Mouse (Mus musculus) testis, adult 2 months (tissue): ENCODE measurements around the gene Plekhg2. TPM values are rescaled to one million over a fixed set of nuclear protein-coding genes. Genes with fewer than 3 reads are reported as not detected.

Experiments used
- H3K27ac ChIP-seq: fragments of 200-500 bp; 2 replicates; pipeline ENCODE4 v1.5.1; 2012; ENCODE audit warnings: low read depth, low read length; ENCODE audit not compliant: control insufficient read depth, insufficient read depth
- H3K27me3 ChIP-seq: fragments of 200-500 bp; 2 replicates; pipeline ENCODE4 v1.6.1; 2012; ENCODE audit warnings: mild to moderate bottlenecking, low read length, moderate library complexity; ENCODE audit not compliant: control insufficient read depth, insufficient read depth
- H3K36me3 ChIP-seq: fragments of 200-500 bp; 2 replicates; pipeline ENCODE4 v1.6.1; 2012; ENCODE audit warnings: mild to moderate bottlenecking, low read length; ENCODE audit not compliant: control insufficient read depth, insufficient read depth
- H3K4me1 ChIP-seq: fragments of 200-500 bp; 2 replicates; pipeline ENCODE4 v1.6.1; 2012; ENCODE audit warnings: low read length; ENCODE audit not compliant: control insufficient read depth, insufficient read depth
- H3K4me3 ChIP-seq: fragments of 200-500 bp; 2 replicates; pipeline ENCODE4 v1.5.1; 2012; ENCODE audit warnings: low read depth, mild to moderate bottlenecking, low read length, moderate library complexity, mixed read lengths; ENCODE audit not compliant: control insufficient read depth
- CTCF ChIP-seq: fragments of 200-500 bp; IDR thresholded peaks from 2 replicates; pipeline ENCODE4 v1.5.1; 2012; ENCODE audit warnings: low read depth, mild to moderate bottlenecking, inconsistent platforms, low read length, moderate library complexity; ENCODE audit not compliant: control insufficient read depth, insufficient read depth, insufficient replicate concordance
- POLR2A ChIP-seq: fragments of 200-500 bp; IDR thresholded peaks from 2 replicates; pipeline ENCODE4 v1.6.1; 2012; ENCODE audit warnings: low read depth, mild to moderate bottlenecking, inconsistent platforms, low read length, moderate library complexity; ENCODE audit not compliant: control insufficient read depth
- polyA plus RNA-seq: library from polyadenylated mRNA; depleted of rRNA; stranded (reverse); fragments of >200 nt; gene quantifications from 2 replicates; pipeline ENCODE4 v1.2.3, GENCODE M21; 2012

The Plekhg2 gene
- polyA plus RNA-seq, 1 experiment: 20.1 TPM

DNA sequence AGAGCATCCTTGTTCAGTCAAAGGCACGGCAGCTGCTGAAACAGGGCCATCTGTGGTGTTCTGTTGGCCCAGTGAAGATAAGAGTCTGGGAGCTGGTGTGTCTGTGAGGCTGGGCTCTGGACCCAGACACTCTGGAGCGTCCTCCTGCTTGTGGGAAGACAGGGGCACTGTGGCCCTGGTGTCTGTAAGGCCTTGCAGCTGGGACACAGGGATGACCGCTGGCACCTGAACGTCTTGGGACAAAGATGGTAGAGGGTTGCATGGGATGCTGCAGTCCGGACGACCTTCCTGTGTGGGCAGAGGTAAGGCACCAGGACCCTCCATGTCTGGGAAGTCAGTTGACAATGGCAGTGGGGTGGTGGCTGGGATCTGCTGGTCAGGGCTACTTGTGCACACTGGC lies 12.1 kb downstream of the Plekhg2 start:
- Histone ChIP-seq H3K27ac (no peak overlapping the region), H3K4me1 (peaks cover 3% of the 10 kb centered on the region; the same call in 1 of the 2 replicates), H3K27me3 (no peaks in the 10 kb centered on the region), H3K4me3 (no peak overlapping the region), H3K36me3 (no peaks in the 10 kb centered on the region)
- TF ChIP-seq CTCF: no peak
- TF ChIP-seq POLR2A: no peak

DNA sequence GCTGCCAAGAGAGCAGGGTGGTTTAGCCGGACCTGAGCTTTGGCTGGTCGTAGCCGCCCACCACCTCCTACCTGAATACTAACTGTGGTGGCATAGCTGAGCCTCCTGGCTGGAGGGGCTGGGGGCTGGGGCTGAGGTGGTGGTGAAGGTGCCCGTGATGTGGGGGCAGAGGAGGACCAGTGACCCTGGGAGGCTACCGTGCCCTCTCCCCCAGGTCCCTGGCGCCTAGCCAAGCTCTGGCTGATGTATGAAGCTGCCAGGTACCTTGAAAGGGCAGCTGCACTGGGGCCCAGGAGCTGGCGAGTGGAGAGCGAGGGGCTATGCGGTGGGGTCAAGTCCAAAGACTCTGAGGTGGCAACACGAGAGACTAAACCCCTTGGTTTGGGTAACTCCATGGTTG lies 12.5 kb downstream of the Plekhg2 start:
- H3K27me3 ChIP-seq: no peaks in the 10 kb centered on the region
- no peak overlapping the region for H3K27ac ChIP-seq
- H3K4me3 ChIP-seq: no peak overlapping the region
- peaks cover 3% of the 10 kb centered on the region; the same call in 1 of the 2 replicates for H3K4me1 ChIP-seq
- no peaks in the 10 kb centered on the region for H3K36me3 ChIP-seq
- no peak for TF ChIP-seq CTCF
- TF ChIP-seq POLR2A: no peak

DNA sequence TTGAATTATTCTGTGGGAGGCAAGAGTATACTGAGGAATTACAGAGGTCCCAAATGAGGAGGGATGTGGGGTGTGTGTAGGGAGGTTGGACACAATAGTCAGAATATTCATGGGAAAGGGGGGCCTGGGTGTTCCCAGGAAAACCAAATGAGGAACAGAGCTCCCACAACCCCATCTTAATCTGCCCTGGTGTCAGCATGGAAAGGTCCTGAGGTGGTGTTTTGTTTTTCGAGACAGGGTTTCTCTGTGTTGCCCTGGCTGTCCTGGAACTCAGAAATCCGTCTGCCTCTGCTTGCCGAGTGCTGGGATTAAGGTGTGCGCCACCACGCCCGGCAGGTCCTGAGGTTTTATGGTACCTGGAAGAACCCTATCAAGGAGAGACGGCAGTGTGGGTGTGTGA lies 14.0 kb downstream of the Plekhg2 start:
- Histone ChIP-seq H3K36me3 (no peaks in the 10 kb centered on the region), H3K27ac (no peak overlapping the region), H3K4me3 (no peak overlapping the region)

DNA sequence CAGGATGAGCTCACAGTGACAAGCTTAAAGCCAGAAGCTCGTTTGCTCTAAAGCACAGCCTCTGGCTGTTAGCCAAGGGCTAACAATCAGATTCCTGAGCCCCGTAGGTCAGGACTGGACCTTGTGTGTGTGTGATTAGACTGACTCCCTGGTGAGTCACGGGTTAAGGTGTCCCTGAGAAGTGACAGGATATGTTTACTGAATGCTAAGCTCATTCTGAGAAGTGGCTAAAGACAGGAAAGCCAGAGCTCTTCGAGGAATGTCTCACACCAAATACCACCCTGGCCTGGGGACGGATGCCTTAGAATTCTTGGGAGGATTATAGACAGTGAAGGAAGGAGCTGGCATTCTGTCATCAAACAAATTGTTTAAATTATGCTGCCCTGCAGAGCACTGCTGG lies 14.4 kb downstream of the Plekhg2 start:
- H3K36me3 ChIP-seq: no peaks in the 10 kb centered on the region; the same call in 1 of the 2 replicates
- no peak for TF ChIP-seq POLR2A
- no peak for TF ChIP-seq CTCF
- peak overlapping the region; percentile 45; the same call in 1 of the 2 replicates for H3K27ac ChIP-seq
- H3K4me3 ChIP-seq: no peak overlapping the region
- peaks cover 3% of the 10 kb centered on the region; the same call in 1 of the 2 replicates for H3K4me1 ChIP-seq
- no peaks in the 10 kb centered on the region for H3K27me3 ChIP-seq

More for the DNA sequence above, 14.0 kb downstream of the Plekhg2 start:
- Histone ChIP-seq H3K27me3 (no peaks in the 10 kb centered on the region), H3K4me1 (peaks cover 3% of the 10 kb centered on the region; the same call in 1 of the 2 replicates)
- no peak for TF ChIP-seq CTCF
- no peak for TF ChIP-seq POLR2A

DNA sequence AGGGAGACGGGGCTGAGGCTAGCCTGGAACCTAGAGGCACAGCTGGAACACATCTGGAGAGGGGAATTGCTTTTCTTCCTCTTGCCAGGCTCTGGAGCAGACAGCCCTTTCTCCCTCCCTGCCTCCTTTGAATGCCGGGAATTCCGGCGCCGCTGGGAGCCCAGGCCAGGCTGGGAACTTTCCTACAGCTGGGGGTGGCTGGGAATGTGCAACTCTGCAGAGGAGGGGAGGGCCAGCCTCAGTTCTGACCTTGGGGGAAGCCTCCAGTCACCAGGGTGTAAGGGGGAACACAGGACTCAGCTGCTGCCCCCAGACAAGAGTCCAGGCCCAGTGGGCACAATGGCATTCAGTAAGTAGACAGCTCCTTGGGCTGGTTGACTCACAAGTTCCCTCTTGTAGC lies 15.4 kb downstream of the Plekhg2 start:
- TF ChIP-seq CTCF (no peak), POLR2A (no peak)
- no peaks in the 10 kb centered on the region for H3K27me3 ChIP-seq
- no peak overlapping the region for H3K4me3 ChIP-seq
- H3K4me1 ChIP-seq: peaks cover 3% of the 10 kb centered on the region; the same call in 1 of the 2 replicates
- peak overlapping the region; percentile 60; the same call in 1 of the 2 replicates for H3K27ac ChIP-seq
- no peaks in the 10 kb centered on the region; the same call in 1 of the 2 replicates for H3K36me3 ChIP-seq

DNA sequence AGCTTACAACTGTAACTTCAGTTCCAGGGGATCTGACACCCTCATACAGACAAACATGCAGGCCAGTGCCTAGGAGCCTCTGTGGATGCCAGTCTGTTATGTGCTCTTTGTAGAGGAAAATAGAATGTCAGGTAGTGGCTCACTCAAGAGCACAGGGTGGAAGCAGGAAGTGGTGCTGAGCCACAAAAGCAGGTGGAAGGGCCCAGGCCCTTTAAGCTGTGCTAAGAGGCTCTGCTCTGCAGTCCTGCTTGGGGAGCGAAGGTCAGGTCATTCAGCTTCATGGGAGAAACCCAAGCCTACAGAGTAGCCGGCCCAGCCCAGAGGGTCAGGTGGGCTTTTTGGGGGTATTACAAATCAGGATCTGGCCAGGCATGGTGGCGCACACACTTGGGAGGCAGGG lies 17.2 kb downstream of the Plekhg2 start:
- no peaks in the 10 kb centered on the region for H3K27me3 ChIP-seq
- no peak for TF ChIP-seq CTCF
- no peak for TF ChIP-seq POLR2A
- no peak overlapping the region for H3K27ac ChIP-seq
- H3K4me3 ChIP-seq: no peak overlapping the region
- H3K4me1 ChIP-seq: peaks cover 3% of the 10 kb centered on the region; the same call in 1 of the 2 replicates
- no peaks in the 10 kb centered on the region; the same call in 1 of the 2 replicates for H3K36me3 ChIP-seq

DNA sequence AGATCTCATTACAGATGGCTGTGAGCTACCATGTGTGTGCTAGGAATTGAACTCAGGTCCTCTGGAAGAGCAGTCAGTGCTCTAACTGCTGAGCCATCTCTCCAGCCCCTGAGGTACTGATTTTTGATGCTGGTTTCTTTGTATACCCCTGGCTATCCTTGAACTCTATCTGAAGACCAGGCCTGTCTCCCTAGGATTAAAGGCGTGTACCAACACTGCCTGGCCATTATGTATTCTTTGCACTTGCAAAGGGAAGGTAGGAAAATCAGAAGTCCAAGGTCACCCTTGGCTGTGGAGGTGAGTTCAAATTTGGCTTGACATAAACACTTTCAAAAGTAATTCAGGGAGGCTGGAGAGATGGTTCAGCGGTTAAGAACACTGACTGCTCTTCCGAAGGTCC lies 17.8 kb downstream of the Plekhg2 start:
- Histone ChIP-seq H3K4me1 (peaks cover 6% of the 10 kb centered on the region), H3K4me3 (no peak overlapping the region), H3K27me3 (no peaks in the 10 kb centered on the region), H3K27ac (no peak overlapping the region), H3K36me3 (no peaks in the 10 kb centered on the region; the same call in 1 of the 2 replicates)
- TF ChIP-seq POLR2A: no peak
- no peak for TF ChIP-seq CTCF
